Mouse (Mus musculus) hindbrain, embryonic 16.5 days (tissue): ENCODE data around the gene Fam32a. TPM values are rescaled to one million over a fixed set of nuclear protein-coding genes. Genes with fewer than 3 reads are reported as not detected.

Experiments
- ATAC-seq: fragments of 200-750 bp; cut with Nextera tagmentation; 2 replicates; pipeline ENCODE4 v1.8.0; 2017; ENCODE audit warnings: moderate TSS enrichment, moderate library complexity
- H3K27ac ChIP-seq: fragments of 300-500 bp; sonication (generic); 2 replicates; pipeline ENCODE4 v1.5.1; 2014; ENCODE audit warnings: low read depth, mild to moderate bottlenecking, control low read depth, low read length, moderate library complexity
- H3K27me3 ChIP-seq: fragments of 300-500 bp; sonication (generic); replicated peaks from 2 replicates; pipeline ENCODE4 v1.6.1; 2014; ENCODE audit warnings: low read length; ENCODE audit not compliant: control insufficient read depth, insufficient read depth
- H3K36me3 ChIP-seq: fragments of 300-500 bp; sonication (generic); 2 replicates; pipeline ENCODE4 v1.6.1; 2014; ENCODE audit warnings: mild to moderate bottlenecking, low read length, moderate library complexity, mixed read lengths; ENCODE audit not compliant: control insufficient read depth, insufficient read depth
- H3K4me1 ChIP-seq: fragments of 300-500 bp; sonication (generic); 2 replicates; pipeline ENCODE4 v1.6.1; 2014; ENCODE audit warnings: low read depth, low read length; ENCODE audit not compliant: control insufficient read depth, insufficient read depth
- H3K4me2 ChIP-seq: fragments of 300-500 bp; sonication (generic); 2 replicates; pipeline ENCODE4 v1.6.1; 2014; ENCODE audit warnings: mild to moderate bottlenecking, low read length, control low read depth, moderate library complexity
- H3K4me3 ChIP-seq: fragments of 300-500 bp; sonication (generic); 2 replicates; pipeline ENCODE4 v1.5.1; 2014; ENCODE audit warnings: mild to moderate bottlenecking, low read length, control low read depth, moderate library complexity
- H3K9ac ChIP-seq: fragments of 300-500 bp; sonication (generic); 2 replicates; pipeline ENCODE4 v1.6.1; 2014; ENCODE audit warnings: low read depth, mild to moderate bottlenecking, control low read depth, low read length, moderate library complexity
- H3K9me3 ChIP-seq: fragments of 300-500 bp; sonication (generic); 2 replicates; pipeline ENCODE4 v1.6.1; 2014; ENCODE audit warnings: mild to moderate bottlenecking, low read length, moderate library complexity; ENCODE audit not compliant: control insufficient read depth
- WGBS: fragments of 180-500 bp; shearing (Covaris S2); extraction: QIAGEN DNeasy Blood & Tissue Kit; methylation state at CpG from one replicate; pipeline ENCODE4 v1.1.7; 2014; 5-methylcytosine and 5-hydroxymethylcytosine counted together
- polyA plus RNA-seq: library from polyadenylated mRNA; unstranded; fragments of >200 nt; fragmentation: Nextera tagmentation; extraction: Ambion mirVana; gene quantifications from 2 replicates; pipeline ENCODE4 v1.2.1, GENCODE M21; 2015

Gene Fam32a
- polyA plus RNA-seq, 1 experiment from 2014 or later = 95.0 TPM

- Histone ChIP-seq H3K27ac (peak overlapping the region; percentile 36; the same call in 1 of the 2 replicates), H3K4me1 (no peaks in the 10 kb centered on the region), H3K27me3 (no peaks in the 10 kb centered on the region), H3K4me2 (no peak overlapping the region), H3K36me3 (no peaks in the 10 kb centered on the region), H3K9me3 (no peaks in the 10 kb centered on the region), H3K9ac (no peak overlapping the region), H3K4me3 (no peak overlapping the region)
- 86% methylated on average over 15 of the region's 15 CpGs for WGBS
- ATAC-seq = no peak
Measured at GRCm38 (mm10) chr8:72268356-72268755, 48.8 kb downstream of the Fam32a start.

GRCm38 (mm10) chr8:72270606-72271005 is 51.1 kb downstream of the Fam32a start:
- Histone ChIP-seq H3K9me3 (no peaks in the 10 kb centered on the region), H3K36me3 (no peaks in the 10 kb centered on the region), H3K27ac (no peak overlapping the region), H3K4me3 (no peak overlapping the region), H3K4me2 (no peak overlapping the region), H3K9ac (no peak overlapping the region), H3K27me3 (no peaks in the 10 kb centered on the region), H3K4me1 (no peaks in the 10 kb centered on the region)
- no peak for ATAC-seq
- WGBS = 90% methylated on average over 12 of the region's 12 CpGs

DNA sequence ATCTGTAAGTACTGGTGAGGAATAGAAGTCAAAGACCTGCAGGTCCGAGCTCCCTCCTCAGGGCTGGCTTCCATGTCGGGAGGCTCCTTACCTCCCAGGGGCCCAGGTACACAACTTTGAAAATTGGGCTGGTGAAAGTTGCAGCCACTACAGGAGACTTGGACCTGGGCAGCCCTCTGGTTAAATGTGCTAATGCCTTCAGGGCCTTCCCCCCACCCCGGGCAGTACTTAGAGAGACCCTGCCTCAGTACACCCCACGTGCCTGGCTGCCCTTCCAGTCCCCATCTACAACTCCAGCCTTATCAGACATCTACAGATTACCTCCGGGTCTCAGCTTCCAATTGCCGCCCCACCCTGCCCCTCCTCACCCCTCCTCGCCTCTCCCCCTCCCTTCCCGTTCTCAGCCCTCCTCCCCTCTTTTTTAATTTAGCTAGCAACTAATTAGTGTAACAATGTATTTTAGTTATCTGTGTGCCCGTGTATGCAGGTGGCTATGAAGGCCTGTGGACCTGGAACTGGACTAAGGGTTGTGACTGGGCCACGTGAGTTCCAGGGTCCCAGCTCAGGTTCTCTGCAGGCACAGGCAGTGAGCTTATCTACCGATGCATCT is 51.6 kb downstream of the Fam32a start:
- ATAC-seq = no peak
- 82% methylated on average over 11 of the region's 11 CpGs for WGBS
- Histone ChIP-seq H3K36me3 (no peaks in the 10 kb centered on the region), H3K27ac (no peak overlapping the region), H3K4me1 (no peaks in the 10 kb centered on the region), H3K4me2 (no peak overlapping the region), H3K27me3 (no peaks in the 10 kb centered on the region), H3K9me3 (no peaks in the 10 kb centered on the region), H3K4me3 (no peak overlapping the region), H3K9ac (no peak overlapping the region)

DNA sequence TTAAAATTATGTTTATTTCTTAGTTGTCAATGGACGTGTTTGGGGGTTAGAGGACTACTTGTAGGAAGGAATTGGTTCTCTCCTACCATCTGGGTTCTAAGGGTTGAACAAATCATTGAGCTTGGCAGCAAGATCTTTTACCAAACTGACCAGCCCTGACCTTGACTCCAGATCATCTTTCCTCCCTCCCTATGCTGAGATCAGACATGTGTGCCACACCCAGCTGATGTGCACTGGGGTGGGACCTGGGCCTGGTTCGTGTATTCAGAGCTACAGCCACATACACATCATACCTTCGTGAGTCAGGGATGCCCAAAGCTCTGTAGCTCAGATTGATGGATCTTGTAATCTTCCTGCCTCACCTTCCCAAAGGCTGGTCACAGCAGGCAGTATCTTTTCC is 52.2 kb downstream of the Fam32a start:
- no peaks in the 10 kb centered on the region for H3K27me3 ChIP-seq
- no peak overlapping the region for H3K9ac ChIP-seq
- H3K4me1 ChIP-seq = no peaks in the 10 kb centered on the region
- no peak overlapping the region for H3K27ac ChIP-seq
- no peak overlapping the region for H3K4me2 ChIP-seq
- no peaks in the 10 kb centered on the region for H3K9me3 ChIP-seq
- no peak for ATAC-seq
- H3K36me3 ChIP-seq = no peaks in the 10 kb centered on the region
- no peak overlapping the region for H3K4me3 ChIP-seq
- 72% methylated on average over 3 of the region's 3 CpGs for WGBS

DNA sequence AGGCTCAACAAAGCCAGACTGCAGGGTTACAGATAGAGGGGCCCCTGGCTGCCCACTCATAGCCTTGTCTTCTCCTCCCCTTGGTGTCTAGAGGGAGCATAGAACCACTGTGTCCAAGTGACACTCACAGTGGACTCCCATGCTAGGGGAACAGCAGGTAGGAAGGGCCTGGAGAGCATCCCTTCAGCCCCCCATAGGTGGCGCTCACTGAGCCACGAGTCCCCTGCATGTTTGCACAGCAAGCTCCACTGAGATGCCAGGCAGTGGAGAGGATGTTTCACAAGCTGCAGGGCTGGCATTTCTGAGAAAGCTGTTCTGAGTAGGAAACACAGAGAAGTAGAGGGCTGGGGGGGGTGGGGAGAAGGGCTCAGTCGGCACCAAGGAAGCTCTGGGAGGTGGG is 52.8 kb downstream of the Fam32a start:
- H3K4me3 ChIP-seq = no peak overlapping the region
- no peaks in the 10 kb centered on the region for H3K4me1 ChIP-seq
- no peaks in the 10 kb centered on the region for H3K36me3 ChIP-seq
- no peaks in the 10 kb centered on the region for H3K27me3 ChIP-seq
- no peak overlapping the region for H3K9ac ChIP-seq
- H3K27ac ChIP-seq = no peak overlapping the region
- no peaks in the 10 kb centered on the region for H3K9me3 ChIP-seq
- WGBS = 24% methylated on average over 3 of the region's 3 CpGs
- H3K4me2 ChIP-seq = no peak overlapping the region
- no peak for ATAC-seq

GRCm38 (mm10) chr8:72273111-72273770 is 53.7 kb downstream of the Fam32a start:
- no peak overlapping the region for H3K9ac ChIP-seq
- no peak overlapping the region for H3K27ac ChIP-seq
- no peak for ATAC-seq
- H3K4me2 ChIP-seq = no peak overlapping the region
- H3K27me3 ChIP-seq = no peaks in the 10 kb centered on the region
- no peaks in the 10 kb centered on the region for H3K9me3 ChIP-seq
- H3K36me3 ChIP-seq = no peaks in the 10 kb centered on the region
- WGBS = 77% methylated on average over 1 of the region's 1 CpGs
- H3K4me3 ChIP-seq = no peak overlapping the region
- no peaks in the 10 kb centered on the region for H3K4me1 ChIP-seq

DNA sequence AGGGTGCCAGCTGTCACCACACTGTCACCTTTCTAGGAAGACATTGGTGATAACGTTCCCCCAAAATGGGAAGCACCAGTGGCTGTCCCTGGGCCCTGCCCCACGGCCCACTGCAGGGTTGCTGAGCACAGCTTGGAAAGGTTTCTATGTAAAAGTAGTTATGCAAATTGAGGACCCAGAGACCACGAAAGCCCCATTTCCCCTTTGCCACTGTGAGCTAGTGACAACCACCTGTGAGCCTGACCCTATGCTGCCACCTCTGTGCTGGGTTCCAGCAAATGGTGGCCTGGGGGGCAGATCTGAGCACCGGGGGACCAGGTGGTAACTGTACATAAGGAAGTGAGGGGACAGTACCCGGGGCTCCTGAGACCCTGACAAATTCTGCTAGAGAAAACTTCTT is 54.3 kb downstream of the Fam32a start:
- no peaks in the 10 kb centered on the region for H3K4me1 ChIP-seq
- no peak for ATAC-seq
- H3K27ac ChIP-seq = no peak overlapping the region
- no peak overlapping the region for H3K9ac ChIP-seq
- no peak overlapping the region for H3K4me2 ChIP-seq
- no peak overlapping the region for H3K4me3 ChIP-seq
- no peaks in the 10 kb centered on the region for H3K36me3 ChIP-seq
- 78% methylated on average over 5 of the region's 5 CpGs for WGBS
- no peaks in the 10 kb centered on the region for H3K27me3 ChIP-seq
- H3K9me3 ChIP-seq = no peaks in the 10 kb centered on the region

Other genes with a start within 250 kb of the Fam32a start
- 0.88 and 0.92 TPM in 2 replicates for gene Cyp4f18, start 210.1 kb upstream of the Fam32a start, polyA plus RNA-seq
- gene Olfr372, start 178.5 kb upstream of the Fam32a start, polyA plus RNA-seq = not detected in 2 replicates
- not detected in 2 replicates for gene Olfr373, start 136.6 kb upstream of the Fam32a start, polyA plus RNA-seq
- 0.03 TPM in 1 of 2 replicates, not detected in the other for gene Olfr374, start 112.7 kb upstream of the Fam32a start, polyA plus RNA-seq
- gene Tpm4, start 84.8 kb upstream of the Fam32a start, polyA plus RNA-seq = 174 and 197 TPM in 2 replicates
- gene Rab8a, start 58.5 kb upstream of the Fam32a start, polyA plus RNA-seq = 84.3 and 87.7 TPM in 2 replicates
- not detected in 2 replicates for gene Hsh2d, start 30.1 kb upstream of the Fam32a start, polyA plus RNA-seq
- not detected in 2 replicates for gene Cib3, start 6.9 kb upstream of the Fam32a start, polyA plus RNA-seq
- gene Gm11034, start 6.1 kb upstream of the Fam32a start, polyA plus RNA-seq = not detected in 2 replicates
- 264 and 287 TPM in 2 replicates for gene Ap1m1, start 20.3 kb downstream of the Fam32a start, polyA plus RNA-seq
- 10.1 and 14.5 TPM in 2 replicates for gene Gm10282, start 85.5 kb downstream of the Fam32a start, polyA plus RNA-seq
- 5.1 and 5.4 TPM in 2 replicates for gene Klf2, start 99.3 kb downstream of the Fam32a start, polyA plus RNA-seq
- 51.9 and 58.4 TPM in 2 replicates for gene Eps15l1, start 201.7 kb downstream of the Fam32a start, polyA plus RNA-seq
- gene Calr3, start 224.1 kb downstream of the Fam32a start, polyA plus RNA-seq = 1.2 and 1.4 TPM in 2 replicates
- gene 1700030K09Rik, start 224.2 kb downstream of the Fam32a start, polyA plus RNA-seq = 16.0 and 16.4 TPM in 2 replicates